Mouse (Mus musculus): ENCODE measurements around the gene Arid4a.
A peak's percentile ranks its signal among the peaks of the same experiment; 100 is the strongest.

DNA sequence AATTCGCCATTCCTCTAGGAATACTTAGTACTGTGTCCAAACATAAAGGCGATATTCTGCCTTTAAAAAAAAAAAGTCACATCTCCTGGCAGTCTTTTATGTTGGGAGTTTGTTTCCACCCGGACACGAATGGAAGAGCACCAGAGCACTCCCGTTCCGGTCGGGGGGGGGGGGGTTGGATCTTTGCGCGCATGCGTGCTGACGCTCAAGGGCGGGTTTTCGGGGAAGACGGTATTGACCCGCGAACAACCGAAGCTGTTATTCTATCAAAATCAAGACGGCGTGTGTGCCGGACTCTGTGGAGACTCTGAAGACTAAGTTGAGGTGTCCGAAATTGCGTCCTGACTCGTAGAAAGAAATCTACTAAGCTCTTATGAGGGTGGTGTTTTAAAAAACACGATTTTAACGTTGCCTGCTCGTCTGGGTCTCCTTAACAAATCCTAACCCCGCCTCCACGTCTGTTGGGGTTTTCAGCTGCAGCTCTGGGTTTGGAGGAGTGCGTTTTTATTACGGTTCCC lies 121.2 kb downstream of the Arid4a start:
- TF ChIP-seq POLR2A (IDR thresholded peaks at IDR 0.05; ENCODE audit: control insufficient read depth in 1 of 2, insufficient read depth in 1 of 2, low read depth in 1 of 2, low read length in 2 of 2, poor library complexity in 1 of 2): peak; percentile 66 to 83
- TF ChIP-seq NRF1 (IDR thresholded peaks at IDR 0.05; ENCODE audit: insufficient read depth, low read depth, low read length, poor library complexity, severe bottlenecking): peak; percentile 82
- TF ChIP-seq CTCF (IDR thresholded peaks at IDR 0.05 in 2 of 3, conservative IDR thresholded peaks at IDR 0.05 in 1 of 3; ENCODE audit: control insufficient read depth in 1 of 3, insufficient read depth in 1 of 3, low read depth in 2 of 3, low read length in 3 of 3, poor library complexity in 1 of 3, severe bottlenecking in 1 of 3): no peak
- TF ChIP-seq ZC3H11A (IDR thresholded peaks at IDR 0.05; ENCODE audit: low read depth, low read length): no peak
- no peak for TF ChIP-seq JUND (IDR thresholded peaks at IDR 0.05; ENCODE audit: low read depth, low read length)
- peak; percentile 65; the same call in 1 of the 2 replicates for TF ChIP-seq POLR2AphosphoS2 (IDR thresholded peaks at IDR 0.05; ENCODE audit: low read length)
- no peak for TF ChIP-seq SMC3 (IDR thresholded peaks at IDR 0.05; ENCODE audit: low read depth, low read length)
- 0 out of 2 replicates have a peak, but pooled peaks have one; percentile 16 for TF ChIP-seq RCOR1 (IDR thresholded peaks at IDR 0.05; ENCODE audit: low read depth, low read length)
- TF ChIP-seq MXI1 (IDR thresholded peaks at IDR 0.05; ENCODE audit: low read depth, low read length): no peak
- TF ChIP-seq CHD2 (IDR thresholded peaks at IDR 0.05; ENCODE audit: low read length): no peak
- peak in 1 of 2 experiments; percentile 40; a peak in 1 of 4 replicates for TF ChIP-seq EP300 (IDR thresholded peaks at IDR 0.05; ENCODE audit: low read depth in 1 of 2, low read length in 2 of 2)
- TF ChIP-seq GATA1 (IDR thresholded peaks at IDR 0.05; ENCODE audit: low read depth, low read length): no peak
